Mouse (Mus musculus) forebrain, embryonic 12.5 days (tissue): ENCODE measurements at regions not wholly inside any gene's neighbourhood (a gene's known extent, or its start where the extent isn't known, plus 50 kb on each side); places are given as distances from the start of the nearest gene placed in this dataset.

Source experiments
- ATAC-seq: fragments of 200-750 bp; cut with Nextera tagmentation; 2 replicates; pipeline ENCODE4 v1.8.0; 2017; ENCODE audit warnings: moderate TSS enrichment; ENCODE audit not compliant: low FRiP score
- H3K27ac ChIP-seq: fragments of 300-500 bp; sonication (generic); 2 replicates; pipeline ENCODE4 v1.5.1; 2016; ENCODE audit warnings: mild to moderate bottlenecking
- H3K27me3 ChIP-seq: fragments of 300-500 bp; sonication (generic); 2 replicates; pipeline ENCODE4 v1.6.1; 2016; ENCODE audit warnings: mild to moderate bottlenecking
- H3K36me3 ChIP-seq: fragments of 300-500 bp; sonication (generic); replicated peaks from 2 replicates; pipeline ENCODE4 v1.6.1; 2016; ENCODE audit warnings: mild to moderate bottlenecking
- H3K4me1 ChIP-seq: fragments of 300-500 bp; sonication (generic); 2 replicates; pipeline ENCODE4 v1.6.1; 2016
- H3K4me2 ChIP-seq: fragments of 300-500 bp; sonication (generic); 2 replicates; pipeline ENCODE4 v1.6.1; 2016; ENCODE audit warnings: mild to moderate bottlenecking, moderate library complexity
- H3K4me3 ChIP-seq: fragments of 300-500 bp; sonication (generic); replicated peaks from 2 replicates; pipeline ENCODE4 v1.5.1; 2016; ENCODE audit warnings: mild to moderate bottlenecking
- H3K9ac ChIP-seq: fragments of 300-500 bp; sonication (generic); 2 replicates; pipeline ENCODE4 v1.6.1; 2016; ENCODE audit warnings: mild to moderate bottlenecking
- H3K9me3 ChIP-seq: fragments of 300-500 bp; sonication (generic); 2 replicates; pipeline ENCODE4 v1.6.1; 2016
- WGBS: fragments of 180-500 bp; shearing (Covaris S2); methylation state at CpG from one replicate; pipeline ENCODE4 v1.1.7; 2016; 5-methylcytosine and 5-hydroxymethylcytosine counted together

DNA sequence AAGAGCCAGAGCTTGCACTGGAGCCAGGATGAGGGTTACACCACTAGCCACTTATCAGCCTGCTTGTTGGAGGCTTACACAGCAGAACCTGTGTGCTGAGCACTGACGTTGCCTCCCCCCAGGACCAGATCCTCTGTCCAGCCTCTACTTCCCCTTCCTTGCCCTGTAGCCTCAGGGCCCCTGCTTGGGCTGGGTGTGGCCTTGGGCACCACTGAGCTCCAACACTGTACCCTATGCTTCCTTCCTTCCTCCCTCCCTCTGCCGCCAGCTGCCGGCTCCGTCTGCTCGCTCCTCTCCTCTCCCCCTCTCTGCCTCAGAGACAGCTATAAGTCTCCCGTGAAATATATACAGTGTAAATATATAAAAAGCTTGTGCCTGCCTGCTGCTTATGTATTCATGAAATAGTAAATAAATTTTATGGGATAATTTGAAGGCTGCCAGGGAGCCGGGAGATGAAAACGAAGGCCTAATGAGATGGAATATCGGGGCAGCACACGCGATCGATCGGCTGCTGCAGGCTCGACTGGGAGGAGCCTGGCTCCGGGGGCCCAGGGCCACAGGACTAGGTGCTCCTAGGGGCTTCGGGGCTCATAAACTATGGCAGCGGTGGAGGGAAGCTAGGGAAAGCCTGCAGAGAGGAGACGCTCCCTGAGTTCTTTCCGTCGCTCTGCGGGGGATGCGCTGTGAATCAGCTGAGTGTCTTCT lies 135.6 kb downstream of the Rbm19 start:
- 0 out of 2 replicates have a peak overlapping the region, but pooled peaks have one; percentile 13 for H3K4me3 ChIP-seq
- no peak overlapping the region for H3K9ac ChIP-seq
- 18% methylated on average over 22 of the region's 22 CpGs for WGBS
- H3K27me3 ChIP-seq: peaks cover 50% of the 10 kb centered on the region
- H3K36me3 ChIP-seq: no peaks in the 10 kb centered on the region
- peak; percentile 79 for ATAC-seq
- peak overlapping the region; percentile 44 for H3K4me2 ChIP-seq
- peak overlapping the region; percentile 25; the same call in 1 of the 2 replicates for H3K27ac ChIP-seq
- no peaks in the 10 kb centered on the region for H3K9me3 ChIP-seq
- peaks cover 7% of the 10 kb centered on the region; the same call in 1 of the 2 replicates for H3K4me1 ChIP-seq

- H3K4me2 ChIP-seq: no peak overlapping the region
These were observed 136.3 kb downstream of the Rbm19 start for GRCm38 (mm10) chr5:120252551-120252950.

GRCm38 (mm10) chr5:120262715-120263273 lies 146.5 kb downstream of the Rbm19 start:
- H3K9ac ChIP-seq: no peak overlapping the region
- no peak overlapping the region for H3K4me2 ChIP-seq
- no peak for ATAC-seq
- WGBS: 28% methylated on average over 14 of the region's 14 CpGs
- peak overlapping the region; percentile 36; the same call in 1 of the 2 replicates for H3K27ac ChIP-seq
- no peaks in the 10 kb centered on the region for H3K36me3 ChIP-seq
- no peak overlapping the region for H3K4me3 ChIP-seq
- H3K4me1 ChIP-seq: peaks cover 21% of the 10 kb centered on the region
- H3K9me3 ChIP-seq: no peaks in the 10 kb centered on the region
- peaks cover 24% of the 10 kb centered on the region for H3K27me3 ChIP-seq

More at GRCm38 (mm10) chr5:120252551-120252950, 136.3 kb downstream of the Rbm19 start:
- Histone ChIP-seq H3K4me1 (peaks cover 7% of the 10 kb centered on the region; the same call in 1 of the 2 replicates), H3K36me3 (no peaks in the 10 kb centered on the region), H3K27ac (no peak overlapping the region), H3K4me3 (no peak overlapping the region), H3K27me3 (peaks cover 50% of the 10 kb centered on the region), H3K9me3 (no peaks in the 10 kb centered on the region), H3K9ac (no peak overlapping the region)
- WGBS: 13% methylated on average over 8 of the region's 8 CpGs
- ATAC-seq: 0 out of 2 replicates have a peak, but pooled peaks have one; percentile 39

GRCm38 (mm10) chr5:120269416-120269860 lies 153.2 kb downstream of the Rbm19 start:
- Histone ChIP-seq H3K9me3 (no peaks in the 10 kb centered on the region), H3K4me3 (0 out of 2 replicates have a peak overlapping the region, but pooled peaks have one; percentile 0), H3K36me3 (no peaks in the 10 kb centered on the region), H3K27ac (peak overlapping the region; percentile 84), H3K4me1 (peaks cover 30% of the 10 kb centered on the region), H3K4me2 (peak overlapping the region; percentile 33), H3K9ac (peak overlapping the region; percentile 30; the same call in 1 of the 2 replicates), H3K27me3 (peaks cover 21% of the 10 kb centered on the region)
- 18% methylated on average over 22 of the region's 22 CpGs for WGBS
- peak; percentile 67 for ATAC-seq

DNA sequence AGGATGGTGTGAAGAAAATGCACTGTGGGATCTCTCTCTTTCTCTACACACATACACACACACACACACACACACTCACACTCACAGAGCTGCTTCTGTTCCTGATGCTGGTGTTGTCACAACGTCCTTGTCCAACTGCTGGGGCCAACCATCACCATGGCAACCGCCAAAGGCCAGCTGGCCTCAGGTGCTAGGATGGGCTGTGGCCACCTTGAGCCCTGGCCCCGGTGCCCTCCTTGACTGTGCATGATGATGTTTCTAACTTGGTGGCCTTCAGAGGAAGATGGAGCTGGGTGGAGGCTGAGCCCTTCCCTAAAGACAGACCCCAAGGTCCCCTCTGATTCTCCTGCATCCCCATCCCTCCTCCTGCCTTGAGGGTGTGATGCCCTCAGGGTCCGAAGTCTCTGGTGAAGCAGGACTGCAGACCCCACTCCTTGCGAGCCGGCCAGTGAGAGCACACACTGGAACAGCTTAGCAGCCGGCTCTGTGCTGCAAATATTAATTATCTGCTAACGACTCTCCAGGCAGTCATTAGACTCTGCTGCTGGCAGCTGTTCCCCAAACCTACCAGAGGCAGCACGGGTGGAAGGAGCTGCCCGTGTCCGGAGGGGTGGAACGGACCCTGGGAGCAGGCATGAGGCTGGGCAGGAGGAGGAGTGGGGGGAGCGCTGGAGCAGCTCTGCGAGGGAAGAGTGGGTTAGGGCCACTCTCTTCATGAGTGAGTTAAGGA lies 154.8 kb downstream of the Rbm19 start:
- no peak overlapping the region for H3K9ac ChIP-seq
- peak overlapping the region; percentile 69 for H3K27ac ChIP-seq
- no peaks in the 10 kb centered on the region for H3K9me3 ChIP-seq
- H3K36me3 ChIP-seq: no peaks in the 10 kb centered on the region
- 44% methylated on average over 14 of the region's 14 CpGs for WGBS
- H3K27me3 ChIP-seq: peaks cover 21% of the 10 kb centered on the region
- peaks cover 24% of the 10 kb centered on the region for H3K4me1 ChIP-seq
- no peak overlapping the region for H3K4me2 ChIP-seq
- peak; percentile 73 for ATAC-seq
- H3K4me3 ChIP-seq: no peak overlapping the region

DNA sequence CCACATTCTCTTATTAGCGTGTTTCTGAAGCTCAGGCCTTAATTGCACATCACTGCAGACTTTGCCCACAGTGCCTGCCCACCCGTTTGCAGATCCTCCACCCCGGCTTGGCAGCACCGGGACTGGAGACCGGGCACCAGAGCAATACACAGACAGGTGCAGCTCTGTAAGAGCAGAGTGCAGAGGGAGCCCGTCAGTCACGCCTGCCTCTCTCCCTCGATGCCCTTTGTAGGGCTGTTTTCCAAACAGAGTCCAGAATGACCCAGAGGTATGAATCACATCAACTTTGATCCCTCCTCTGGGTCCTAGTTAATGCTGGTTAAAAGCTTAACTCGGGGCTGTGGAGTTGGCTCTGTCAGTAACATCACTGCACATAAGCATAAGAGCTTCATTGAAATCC lies 155.3 kb upstream of the Lhx5 start:
- no peak overlapping the region for H3K4me2 ChIP-seq
- peaks cover 52% of the 10 kb centered on the region for H3K27me3 ChIP-seq
- H3K9me3 ChIP-seq: no peaks in the 10 kb centered on the region
- no peak overlapping the region for H3K4me3 ChIP-seq
- 81% methylated on average over 9 of the region's 9 CpGs for WGBS
- no peak overlapping the region for H3K9ac ChIP-seq
- no peaks in the 10 kb centered on the region for H3K36me3 ChIP-seq
- ATAC-seq: no peak
- H3K4me1 ChIP-seq: peaks cover 23% of the 10 kb centered on the region
- H3K27ac ChIP-seq: no peak overlapping the region

- no peaks in the 10 kb centered on the region for H3K9me3 ChIP-seq
- H3K36me3 ChIP-seq: no peaks in the 10 kb centered on the region
- H3K4me1 ChIP-seq: peaks cover 34% of the 10 kb centered on the region
- H3K4me2 ChIP-seq: peak overlapping the region; percentile 33
- no peak for ATAC-seq
- peaks cover 79% of the 10 kb centered on the region for H3K27me3 ChIP-seq
- WGBS: 4% methylated on average over 13 of the region's 13 CpGs
- no peak overlapping the region for H3K27ac ChIP-seq
- H3K9ac ChIP-seq: peak overlapping the region; percentile 29; the same call in 1 of the 2 replicates
- no peak overlapping the region for H3K4me3 ChIP-seq
These were observed 151.2 kb upstream of the Lhx5 start for GRCm38 (mm10) chr5:120280321-120280720.

GRCm38 (mm10) chr5:120280991-120281602 lies 150.4 kb upstream of the Lhx5 start:
- Histone ChIP-seq H3K9ac (no peak overlapping the region), H3K9me3 (no peaks in the 10 kb centered on the region), H3K36me3 (no peaks in the 10 kb centered on the region), H3K27ac (no peak overlapping the region), H3K27me3 (peaks cover 87% of the 10 kb centered on the region), H3K4me2 (peak overlapping the region; percentile 33), H3K4me3 (no peak overlapping the region), H3K4me1 (peaks cover 40% of the 10 kb centered on the region)
- ATAC-seq: no peak
- WGBS: 5% methylated on average over 22 of the region's 22 CpGs

GRCm38 (mm10) chr5:120281840-120282565 lies 149.5 kb upstream of the Lhx5 start:
- no peak for ATAC-seq
- no peak overlapping the region for H3K4me2 ChIP-seq
- no peaks in the 10 kb centered on the region for H3K9me3 ChIP-seq
- peaks cover 47% of the 10 kb centered on the region for H3K4me1 ChIP-seq
- no peak overlapping the region for H3K4me3 ChIP-seq
- whole genome bisulfite sequencing: 38% methylated on average over 18 of the region's 18 CpGs
- no peaks in the 10 kb centered on the region for H3K36me3 ChIP-seq
- H3K27ac ChIP-seq: peak overlapping the region; percentile 32; the same call in 1 of the 2 replicates
- H3K9ac ChIP-seq: no peak overlapping the region
- H3K27me3 ChIP-seq: peaks cover 95% of the 10 kb centered on the region

- Histone ChIP-seq H3K9me3 (no peaks in the 10 kb centered on the region), H3K27ac (peak overlapping the region; percentile 76), H3K4me1 (peaks cover 60% of the 10 kb centered on the region), H3K9ac (no peak overlapping the region; the same call in 1 of the 2 replicates), H3K4me3 (no peak overlapping the region), H3K36me3 (no peaks in the 10 kb centered on the region), H3K4me2 (no peak overlapping the region), H3K27me3 (peaks cover 84% of the 10 kb centered on the region)
- ATAC-seq: 0 out of 2 replicates have a peak, but pooled peaks have one; percentile 14
- 46% methylated on average over 8 of the region's 8 CpGs for WGBS
These were observed 146.9 kb upstream of the Lhx5 start for GRCm38 (mm10) chr5:120284625-120285024.

GRCm38 (mm10) chr5:120285036-120285435 lies 146.5 kb upstream of the Lhx5 start:
- 20% methylated on average over 9 of the region's 9 CpGs for WGBS

More at GRCm38 (mm10) chr5:120285036-120285435, 146.5 kb upstream of the Lhx5 start:
- Histone ChIP-seq H3K27ac (peak overlapping the region; percentile 76), H3K36me3 (no peaks in the 10 kb centered on the region), H3K4me1 (peaks cover 57% of the 10 kb centered on the region), H3K27me3 (peaks cover 80% of the 10 kb centered on the region), H3K4me3 (no peak overlapping the region), H3K9me3 (no peaks in the 10 kb centered on the region), H3K4me2 (no peak overlapping the region), H3K9ac (no peak overlapping the region; the same call in 1 of the 2 replicates)
- peak; percentile 67 for ATAC-seq
